Mouse (Mus musculus): ENCODE measurements around the gene Lhx2. TPM values are rescaled to one million over a fixed set of nuclear protein-coding genes. Genes with fewer than 3 reads are reported as not detected.

Gene Lhx2
- polyA plus RNA-seq, 1 experiment: 2.5 TPM

- WGBS: 18% methylated on average over 4 of the region's 4 CpGs
- Histone ChIP-seq H3K36me3 (ENCODE audit: control insufficient read depth, insufficient read depth, low read length) (no peaks in the 10 kb centered on the region), H3K4me3 (ENCODE audit: control insufficient read depth, insufficient read depth, low read length) (no peak overlapping the region), H3K4me1 (replicated peaks; ENCODE audit: control insufficient read depth, insufficient read depth, low read length) (no peaks in the 10 kb centered on the region; the same call in 1 of the 2 replicates), H3K27ac (ENCODE audit: control insufficient read depth, insufficient read depth, low read length) (no peak overlapping the region), H3K27me3 (ENCODE audit: control insufficient read depth, insufficient read depth, low read length) (peaks cover 10% of the 10 kb centered on the region; the same call in 1 of the 2 replicates)
- TF ChIP-seq CTCF (IDR thresholded peaks at IDR 0.05; ENCODE audit: borderline replicate concordance, control insufficient read depth, extremely low read depth, insufficient read depth, low read length, poor library complexity) (no peak), POLR2A (IDR thresholded peaks at IDR 0.05; ENCODE audit: control insufficient read depth, extremely low read depth, insufficient read depth, low read length, poor library complexity) (no peak)
- DNase-seq: no peak
Measured at GRCm38 (mm10) chr2:38379546-38379870, 40.4 kb downstream of the Lhx2 start.

GRCm38 (mm10) chr2:38380136-38381083 is 41.3 kb downstream of the Lhx2 start:
- no peak overlapping the region for H3K4me3 ChIP-seq (ENCODE audit: control insufficient read depth, insufficient read depth, low read length)
- peaks cover 10% of the 10 kb centered on the region; the same call in 1 of the 2 replicates for H3K27me3 ChIP-seq (ENCODE audit: control insufficient read depth, insufficient read depth, low read length)
- H3K27ac ChIP-seq (ENCODE audit: control insufficient read depth, insufficient read depth, low read length): no peak overlapping the region
- no peak for DNase-seq
- 41% methylated on average over 10 of the region's 10 CpGs for WGBS
- no peaks in the 10 kb centered on the region for H3K36me3 ChIP-seq (ENCODE audit: control insufficient read depth, insufficient read depth, low read length)
- no peak for TF ChIP-seq CTCF (IDR thresholded peaks at IDR 0.05; ENCODE audit: borderline replicate concordance, control insufficient read depth, extremely low read depth, insufficient read depth, low read length, poor library complexity)
- TF ChIP-seq POLR2A (IDR thresholded peaks at IDR 0.05; ENCODE audit: control insufficient read depth, extremely low read depth, insufficient read depth, low read length, poor library complexity): no peak
- H3K4me1 ChIP-seq (replicated peaks; ENCODE audit: control insufficient read depth, insufficient read depth, low read length): no peaks in the 10 kb centered on the region; the same call in 1 of the 2 replicates

- H3K4me1 ChIP-seq (replicated peaks; ENCODE audit: control insufficient read depth, insufficient read depth, low read length): no peaks in the 10 kb centered on the region
- H3K27me3 ChIP-seq (ENCODE audit: control insufficient read depth, insufficient read depth, low read length): no peaks in the 10 kb centered on the region
- no peak overlapping the region for H3K27ac ChIP-seq (ENCODE audit: control insufficient read depth, insufficient read depth, low read length)
- TF ChIP-seq CTCF (IDR thresholded peaks at IDR 0.05; ENCODE audit: borderline replicate concordance, control insufficient read depth, extremely low read depth, insufficient read depth, low read length, poor library complexity) (no peak), POLR2A (IDR thresholded peaks at IDR 0.05; ENCODE audit: control insufficient read depth, extremely low read depth, insufficient read depth, low read length, poor library complexity) (no peak)
- no peak overlapping the region for H3K4me3 ChIP-seq (ENCODE audit: control insufficient read depth, insufficient read depth, low read length)
- H3K36me3 ChIP-seq (ENCODE audit: control insufficient read depth, insufficient read depth, low read length): no peaks in the 10 kb centered on the region
- DNase-seq: no peak
- 93% methylated on average over 10 of the region's 10 CpGs for WGBS
Measured at GRCm38 (mm10) chr2:38387568-38388262, 48.6 kb downstream of the Lhx2 start.

- Histone ChIP-seq H3K4me3 (ENCODE audit: control insufficient read depth, insufficient read depth, low read length) (no peak overlapping the region), H3K4me1 (replicated peaks; ENCODE audit: control insufficient read depth, insufficient read depth, low read length) (no peaks in the 10 kb centered on the region), H3K27ac (ENCODE audit: control insufficient read depth, insufficient read depth, low read length) (no peak overlapping the region), H3K36me3 (ENCODE audit: control insufficient read depth, insufficient read depth, low read length) (no peaks in the 10 kb centered on the region), H3K27me3 (ENCODE audit: control insufficient read depth, insufficient read depth, low read length) (no peaks in the 10 kb centered on the region)
- TF ChIP-seq POLR2A (IDR thresholded peaks at IDR 0.05; ENCODE audit: control insufficient read depth, extremely low read depth, insufficient read depth, low read length, poor library complexity): no peak
- no peak for DNase-seq
- WGBS: 71% methylated on average over 17 of the region's 17 CpGs
Measured at GRCm38 (mm10) chr2:38394977-38395868, 56.1 kb downstream of the Lhx2 start.

GRCm38 (mm10) chr2:38395869-38396236 is 56.8 kb downstream of the Lhx2 start:
- no peaks in the 10 kb centered on the region for H3K27me3 ChIP-seq (ENCODE audit: control insufficient read depth, insufficient read depth, low read length)
- no peak overlapping the region for H3K27ac ChIP-seq (ENCODE audit: control insufficient read depth, insufficient read depth, low read length)
- no peak for TF ChIP-seq CTCF (IDR thresholded peaks at IDR 0.05; ENCODE audit: borderline replicate concordance, control insufficient read depth, extremely low read depth, insufficient read depth, low read length, poor library complexity)
- no peak for TF ChIP-seq POLR2A (IDR thresholded peaks at IDR 0.05; ENCODE audit: control insufficient read depth, extremely low read depth, insufficient read depth, low read length, poor library complexity)
- H3K4me3 ChIP-seq (ENCODE audit: control insufficient read depth, insufficient read depth, low read length): no peak overlapping the region
- no peaks in the 10 kb centered on the region for H3K36me3 ChIP-seq (ENCODE audit: control insufficient read depth, insufficient read depth, low read length)
- DNase-seq: no peak
- no peaks in the 10 kb centered on the region for H3K4me1 ChIP-seq (replicated peaks; ENCODE audit: control insufficient read depth, insufficient read depth, low read length)

- Histone ChIP-seq H3K27me3 (ENCODE audit: control insufficient read depth, insufficient read depth, low read length) (no peaks in the 10 kb centered on the region), H3K4me3 (ENCODE audit: control insufficient read depth, insufficient read depth, low read length) (no peak overlapping the region), H3K36me3 (ENCODE audit: control insufficient read depth, insufficient read depth, low read length) (no peaks in the 10 kb centered on the region), H3K4me1 (replicated peaks; ENCODE audit: control insufficient read depth, insufficient read depth, low read length) (no peaks in the 10 kb centered on the region), H3K27ac (ENCODE audit: control insufficient read depth, insufficient read depth, low read length) (no peak overlapping the region)
- TF ChIP-seq POLR2A (IDR thresholded peaks at IDR 0.05; ENCODE audit: control insufficient read depth, extremely low read depth, insufficient read depth, low read length, poor library complexity): no peak
- no peak for TF ChIP-seq CTCF (IDR thresholded peaks at IDR 0.05; ENCODE audit: borderline replicate concordance, control insufficient read depth, extremely low read depth, insufficient read depth, low read length, poor library complexity)
- WGBS: 80% methylated on average over 7 of the region's 7 CpGs
- DNase-seq: no peak
Measured at GRCm38 (mm10) chr2:38397306-38397705, 58.2 kb downstream of the Lhx2 start.
